Comparison of ENCODE assay signal across 21 mouse cellular contexts in genomic region chr13:108538760-108539369, GRCm38 (mm10).
DNase-seq lines count a peak whose midpoint lies in the region; ATAC-seq and TF ChIP-seq lines count a peak whose summit lies in the region.
"Had no signal": no experiment of that assay in that cellular context is flagged by ENCODE, and none has a peak within 500 bp of the region (broad histone marks: within the 10 kb centered on the region; RNA-seq: fewer than 3 reads in every experiment).

No protein-coding gene starts in this region.

- no peaks in the 10 kb centered on the region for H3K36me3 ChIP-seq in hindbrain, embryonic 10.5 days
- H3K36me3 ChIP-seq in hindbrain, postnatal 0 days (ENCODE audit: insufficient read depth, low read length) = no peaks in the 10 kb centered on the region
- no peaks in the 10 kb centered on the region for H3K36me3 ChIP-seq in neural tube, embryonic 15.5 days
- H3K36me3 ChIP-seq: limb, embryonic 12.5 days; liver, embryonic 13.5 days; neural tube, embryonic 13.5 days had no signal

- no peaks in the 10 kb centered on the region for H3K9me3 ChIP-seq in hindbrain, embryonic 10.5 days
- H3K9me3 ChIP-seq in hindbrain, postnatal 0 days (ENCODE audit: low read length) = no peaks in the 10 kb centered on the region
- H3K9me3 ChIP-seq in neural tube, embryonic 15.5 days (replicated peaks) = no peaks in the 10 kb centered on the region
- H3K9me3 ChIP-seq: limb, embryonic 12.5 days; liver, embryonic 13.5 days; neural tube, embryonic 13.5 days had no signal

- no peak for TF ChIP-seq CTCF in hindbrain, postnatal 0 days (IDR thresholded peaks at IDR 0.05; ENCODE audit: low read depth)

- no peaks in the 10 kb centered on the region for H3K27me3 ChIP-seq in hindbrain, embryonic 10.5 days (ENCODE audit: insufficient read depth, poor library complexity, severe bottlenecking)
- H3K27me3 ChIP-seq in hindbrain, postnatal 0 days (ENCODE audit: insufficient read depth, low read length) = no peaks in the 10 kb centered on the region
- H3K27me3 ChIP-seq in neural tube, embryonic 15.5 days (replicated peaks) = no peaks in the 10 kb centered on the region
- H3K27me3 ChIP-seq: limb, embryonic 12.5 days; liver, embryonic 13.5 days; neural tube, embryonic 13.5 days had no signal

- H3K27ac ChIP-seq in hindbrain, embryonic 10.5 days = no peak overlapping the region
- no peak overlapping the region for H3K27ac ChIP-seq in hindbrain, postnatal 0 days
- no peak overlapping the region for H3K27ac ChIP-seq in neural tube, embryonic 15.5 days (replicated peaks)
- H3K27ac ChIP-seq: layer of hippocampus, adult 2 months; limb, embryonic 12.5 days; liver, embryonic 13.5 days; neural tube, embryonic 13.5 days had no signal

- H3K9ac ChIP-seq in hindbrain, postnatal 0 days (replicated peaks; ENCODE audit: low read length) = no peak overlapping the region
- H3K9ac ChIP-seq in neural tube, embryonic 15.5 days (replicated peaks) = no peak overlapping the region
- H3K9ac ChIP-seq: limb, embryonic 12.5 days; liver, embryonic 13.5 days; lung, embryonic 14.5 days; neural tube, embryonic 13.5 days had no signal

- no peak for ATAC-seq in hindbrain, postnatal 0 days
- no peak for ATAC-seq in neural tube, embryonic 15.5 days (ENCODE audit: low FRiP score)
- ATAC-seq in monocyte, adult 5-6 weeks (replicated peaks; ENCODE audit: insufficient number of reproducible peaks, low FRiP score, low TSS enrichment, poor library complexity, severe bottlenecking) = no peak
- ATAC-seq: CD4-positive, CD25-positive, alpha-beta regulatory T cell, adult 4 months had no signal

- H3K4me3 ChIP-seq in hindbrain, embryonic 10.5 days = no peak overlapping the region
- no peak overlapping the region for H3K4me3 ChIP-seq in hindbrain, postnatal 0 days (ENCODE audit: low read length)
- no peak overlapping the region for H3K4me3 ChIP-seq in neural tube, embryonic 15.5 days (replicated peaks)
- H3K4me3 ChIP-seq: layer of hippocampus, adult 2 months; limb, embryonic 12.5 days; liver, embryonic 13.5 days; neural tube, embryonic 13.5 days had no signal

- 53% methylated on average over 1 of the region's 1 CpGs for WGBS in hindbrain, embryonic 10.5 days
- WGBS in hindbrain, postnatal 0 days = 58% methylated on average over 1 of the region's 1 CpGs
- 86% methylated on average over 1 of the region's 1 CpGs for WGBS in neural tube, embryonic 15.5 days

- H3K4me2 ChIP-seq in hindbrain, postnatal 0 days (ENCODE audit: low read depth, low read length) = no peak overlapping the region
- no peak overlapping the region for H3K4me2 ChIP-seq in neural tube, embryonic 15.5 days
- H3K4me2 ChIP-seq: limb, embryonic 12.5 days; liver, embryonic 13.5 days; lung, embryonic 14.5 days; neural tube, embryonic 13.5 days had no signal

- no peaks in the 10 kb centered on the region for H3K4me1 ChIP-seq in hindbrain, embryonic 10.5 days (replicated peaks)
- no peaks in the 10 kb centered on the region for H3K4me1 ChIP-seq in hindbrain, postnatal 0 days (ENCODE audit: insufficient read depth, low read length)
- no peaks in the 10 kb centered on the region for H3K4me1 ChIP-seq in neural tube, embryonic 15.5 days
- H3K4me1 ChIP-seq: liver, embryonic 13.5 days; neural tube, embryonic 13.5 days had no signal

- DNase-seq in hindbrain, embryonic 10.5 days (ENCODE audit: low spot score) = peak; percentile 12
- no peak for DNase-seq in hindbrain, postnatal 0 days (ENCODE audit: low spot score)
- DNase-seq in neural tube, embryonic 10.5 days (ENCODE audit: extremely low spot score, low spot score) = peak; percentile 31
- DNase-seq in forelimb bud, embryonic 11.5 days (ENCODE audit: low read depth, low spot score) = peak; percentile 56
- DNase-seq in yolk sac, embryonic 10.5 days (ENCODE audit: low spot score) = peak; percentile 7
- DNase-seq in ovary, postnatal 14 days (ENCODE audit: low spot score) = no peak
- DNase-seq: cerebellum, adult 8-10 months; heart, adult 18-20 months; heart, postnatal 36 days; kidney, adult 2 months; liver, embryonic 13.5 days; lung, embryonic 14.5 days; lung, postnatal 36 days; right cerebral cortex, postnatal 14 days; thymus, postnatal 4 days had no signal

Comparison
In these comparisons a context has a peak if more than half of its experiments do, and no peak if none do; other contexts are left out.
1. DNase-seq: peak in hindbrain, embryonic 10.5 days (single experiment), neural tube, embryonic 10.5 days (single experiment), forelimb bud, embryonic 11.5 days (single experiment) and yolk sac, embryonic 10.5 days (single experiment); none in hindbrain, postnatal 0 days (single experiment) and ovary, postnatal 14 days (single experiment).